In the genomic region with DNA sequence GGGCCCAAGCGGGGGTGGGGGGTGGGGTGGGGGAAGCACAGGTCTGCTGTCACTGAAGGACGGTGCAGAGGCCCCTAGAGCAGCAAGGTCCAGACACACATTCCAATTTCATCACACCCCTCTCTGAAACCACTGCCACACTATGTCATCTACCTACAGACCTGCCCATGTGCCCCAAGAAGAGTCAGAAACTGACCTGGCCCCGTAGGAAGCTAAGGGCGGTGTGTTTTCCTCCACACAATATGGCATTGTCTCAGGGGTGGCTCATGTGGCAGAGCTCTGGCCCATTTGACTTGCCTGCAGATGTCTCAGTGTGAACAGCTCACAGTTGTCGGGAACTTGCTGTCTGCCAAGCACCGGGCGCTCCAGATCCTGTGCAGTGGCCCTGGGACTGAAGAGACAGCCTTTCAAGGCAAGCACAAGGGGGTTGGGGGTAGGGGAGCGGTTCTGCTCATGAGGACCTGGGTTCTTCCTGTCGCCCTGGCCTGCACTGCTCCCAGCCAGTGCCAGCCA, we compare ENCODE assay signal across 8 mouse cellular contexts. TPM values are rescaled to one million over a fixed set of nuclear protein-coding genes. Genes with fewer than 3 reads are reported as not detected.
DNase-seq lines count a peak whose midpoint lies in the region; ATAC-seq and TF ChIP-seq lines count a peak whose summit lies in the region.

No protein-coding gene starts in this region.

- peaks cover 12% of the 10 kb centered on the region for H3K4me1 ChIP-seq in forebrain, embryonic 12.5 days
- H3K4me1 ChIP-seq in forebrain, embryonic 13.5 days = peaks cover 16% of the 10 kb centered on the region
- peaks cover 14% of the 10 kb centered on the region for H3K4me1 ChIP-seq in testis, adult 2 months (ENCODE audit: control insufficient read depth, insufficient read depth, low read length)
- peaks cover 40% of the 10 kb centered on the region for H3K4me1 ChIP-seq in hindbrain, embryonic 10.5 days (replicated peaks)
- H3K4me1 ChIP-seq in neural tube, embryonic 14.5 days (ENCODE audit: control insufficient read depth, insufficient read depth, low read length) = peaks cover 13% of the 10 kb centered on the region

- H3K4me3 ChIP-seq in forebrain, embryonic 12.5 days (replicated peaks) = no peak overlapping the region
- H3K4me3 ChIP-seq in forebrain, embryonic 13.5 days = no peak overlapping the region
- no peak overlapping the region for H3K4me3 ChIP-seq in testis, adult 2 months (ENCODE audit: control insufficient read depth, low read depth, low read length)
- H3K4me3 ChIP-seq in hindbrain, embryonic 10.5 days = no peak overlapping the region
- no peak overlapping the region for H3K4me3 ChIP-seq in neural tube, embryonic 14.5 days (ENCODE audit: low read depth, low read length)

- H3K36me3 ChIP-seq in forebrain, embryonic 12.5 days (replicated peaks) = peaks cover 6% of the 10 kb centered on the region; the same call in 1 of the 2 replicates
- H3K36me3 ChIP-seq in forebrain, embryonic 13.5 days (ENCODE audit: poor library complexity, severe bottlenecking) = peaks cover 9% of the 10 kb centered on the region
- H3K36me3 ChIP-seq in testis, adult 2 months (ENCODE audit: control insufficient read depth, insufficient read depth, low read length) = no peaks in the 10 kb centered on the region
- peaks cover 27% of the 10 kb centered on the region for H3K36me3 ChIP-seq in hindbrain, embryonic 10.5 days
- peaks cover 8% of the 10 kb centered on the region for H3K36me3 ChIP-seq in neural tube, embryonic 14.5 days (ENCODE audit: control insufficient read depth, insufficient read depth, low read length)

- TF ChIP-seq POLR2A in testis, adult 2 months (IDR thresholded peaks at IDR 0.05; ENCODE audit: control insufficient read depth, low read depth, low read length) = no peak

- H3K27me3 ChIP-seq in forebrain, embryonic 12.5 days = no peaks in the 10 kb centered on the region
- H3K27me3 ChIP-seq in forebrain, embryonic 13.5 days = no peaks in the 10 kb centered on the region
- H3K27me3 ChIP-seq in testis, adult 2 months (ENCODE audit: control insufficient read depth, insufficient read depth, low read length) = no peaks in the 10 kb centered on the region
- no peaks in the 10 kb centered on the region for H3K27me3 ChIP-seq in hindbrain, embryonic 10.5 days (ENCODE audit: insufficient read depth, poor library complexity, severe bottlenecking)
- no peaks in the 10 kb centered on the region for H3K27me3 ChIP-seq in neural tube, embryonic 14.5 days (ENCODE audit: control insufficient read depth, insufficient read depth, low read length)

- H3K27ac ChIP-seq in forebrain, embryonic 12.5 days = peak overlapping the region; percentile 13; the same call in 1 of the 2 replicates
- no peak overlapping the region; the same call in 1 of the 2 replicates for H3K27ac ChIP-seq in forebrain, embryonic 13.5 days
- H3K27ac ChIP-seq in testis, adult 2 months (ENCODE audit: control insufficient read depth, insufficient read depth, low read depth, low read length) = peak overlapping the region; percentile 50
- H3K27ac ChIP-seq in hindbrain, embryonic 10.5 days = peak overlapping the region; percentile 69
- peak overlapping the region; percentile 69 for H3K27ac ChIP-seq in neural tube, embryonic 14.5 days (ENCODE audit: low read depth, low read length)

- no peak overlapping the region for H3K4me2 ChIP-seq in forebrain, embryonic 12.5 days
- H3K4me2 ChIP-seq in forebrain, embryonic 13.5 days = no peak overlapping the region
- 0 out of 2 replicates have a peak overlapping the region, but pooled peaks have one; percentile 14 for H3K4me2 ChIP-seq in neural tube, embryonic 14.5 days (ENCODE audit: low read depth, low read length)

- 51% methylated on average over 9 of the region's 9 CpGs for WGBS in forebrain, embryonic 12.5 days
- WGBS in forebrain, embryonic 13.5 days = 49% methylated on average over 9 of the region's 9 CpGs
- WGBS in hindbrain, embryonic 10.5 days = 41% methylated on average over 9 of the region's 9 CpGs
- WGBS in neural tube, embryonic 14.5 days = 43% methylated on average over 9 of the region's 9 CpGs

- H3K9ac ChIP-seq in forebrain, embryonic 12.5 days = 0 out of 2 replicates have a peak overlapping the region, but pooled peaks have one; percentile 2
- no peak overlapping the region for H3K9ac ChIP-seq in forebrain, embryonic 13.5 days
- H3K9ac ChIP-seq in neural tube, embryonic 14.5 days (replicated peaks; ENCODE audit: low read depth, low read length) = no peak overlapping the region

- H3K9me3 ChIP-seq in forebrain, embryonic 12.5 days = no peaks in the 10 kb centered on the region
- no peaks in the 10 kb centered on the region for H3K9me3 ChIP-seq in forebrain, embryonic 13.5 days (replicated peaks)
- H3K9me3 ChIP-seq in hindbrain, embryonic 10.5 days = no peaks in the 10 kb centered on the region
- H3K9me3 ChIP-seq in neural tube, embryonic 14.5 days (ENCODE audit: control insufficient read depth, low read length) = no peaks in the 10 kb centered on the region

- no peak for TF ChIP-seq CTCF in testis, adult 2 months (IDR thresholded peaks at IDR 0.05; ENCODE audit: control insufficient read depth, insufficient read depth, insufficient replicate concordance, low read depth, low read length)

- ATAC-seq in forebrain, embryonic 12.5 days (ENCODE audit: low FRiP score) = no peak
- no peak for ATAC-seq in forebrain, embryonic 13.5 days
- 0 out of 2 replicates have a peak, but pooled peaks have one; percentile 17 for ATAC-seq in neural tube, embryonic 14.5 days (ENCODE audit: low read depth)
- ATAC-seq in megakaryocyte progenitor cell, adult 5-6 weeks (replicated peaks; ENCODE audit: poor library complexity) = no peak

- DNase-seq in testis, postnatal 14 days (ENCODE audit: low spot score) = no peak
- peak; percentile 24 for DNase-seq in hindbrain, embryonic 10.5 days (ENCODE audit: low spot score)
- DNase-seq in layer of hippocampus, postnatal 14 days (ENCODE audit: low spot score in 2 of 2) = peak; percentile 59 to 72

RNA-seq across cellular contexts. Expression of gene Errfi1, which starts 18.5 kb away (rescaled TPM):
- polyA plus RNA-seq in forebrain, embryonic 12.5 days (2016; fragmentation: Nextera tagmentation; extraction: Ambion mirVana) = 16.5 and 17.2 TPM in 2 replicates
- polyA plus RNA-seq in forebrain, embryonic 13.5 days (2015; fragmentation: Nextera tagmentation; extraction: Ambion mirVana) = 13.7 TPM in 2 replicates
- polyA plus RNA-seq in testis, adult 2 months (2012; rRNA removed) = 10.6 and 11.2 TPM in 2 replicates
- 29.7 and 32.1 TPM in 2 replicates for polyA plus RNA-seq in hindbrain, embryonic 10.5 days (2016; fragmentation: Nextera tagmentation; extraction: Ambion mirVana)
- 10 to 100 TPM; 37.1 to 38.4 TPM for total RNA-seq in layer of hippocampus, postnatal 14 days (2021)
- polyA plus RNA-seq in neural tube, embryonic 14.5 days (2014; fragmentation: Nextera tagmentation; extraction: Ambion mirVana) = 70.2 and 76.9 TPM in 2 replicates
- 0.84 and 1.2 TPM in 2 replicates for total RNA-seq in megakaryocyte progenitor cell, adult 5-6 weeks (2015)
- 0.54 and 0.61 TPM in 2 replicates for total RNA-seq in megakaryocyte progenitor cell, adult 5-6 weeks (2017)

RNA-seq across cellular contexts. Expression of gene Park7, which starts 42.0 kb away (rescaled TPM):
- polyA plus RNA-seq in forebrain, embryonic 12.5 days (2016; fragmentation: Nextera tagmentation; extraction: Ambion mirVana) = 379 and 381 TPM in 2 replicates
- polyA plus RNA-seq in forebrain, embryonic 13.5 days (2015; fragmentation: Nextera tagmentation; extraction: Ambion mirVana) = 414 and 420 TPM in 2 replicates
- 88.1 and 92.3 TPM in 2 replicates for polyA plus RNA-seq in testis, adult 2 months (2012; rRNA removed)
- polyA plus RNA-seq in hindbrain, embryonic 10.5 days (2016; fragmentation: Nextera tagmentation; extraction: Ambion mirVana) = 449 and 453 TPM in 2 replicates
- total RNA-seq in layer of hippocampus, postnatal 14 days (2021) = 100 to 1,000 TPM; 240 to 248 TPM
- 380 and 397 TPM in 2 replicates for polyA plus RNA-seq in neural tube, embryonic 14.5 days (2014; fragmentation: Nextera tagmentation; extraction: Ambion mirVana)
- 303 and 339 TPM in 2 replicates for total RNA-seq in megakaryocyte progenitor cell, adult 5-6 weeks (2015)
- 449 and 454 TPM in 2 replicates for total RNA-seq in megakaryocyte progenitor cell, adult 5-6 weeks (2017)

RNA-seq across cellular contexts. Expression of gene Tnfrsf9, which starts 42.2 kb away (rescaled TPM):
- 0.54 TPM in 1 of 2 replicates, not detected in the other for polyA plus RNA-seq in forebrain, embryonic 12.5 days (2016; fragmentation: Nextera tagmentation; extraction: Ambion mirVana)
- 0.13 and 0.16 TPM in 2 replicates for polyA plus RNA-seq in forebrain, embryonic 13.5 days (2015; fragmentation: Nextera tagmentation; extraction: Ambion mirVana)
- polyA plus RNA-seq in testis, adult 2 months (2012; rRNA removed) = 1.9 and 3.1 TPM in 2 replicates
- 0.17 and 0.57 TPM in 2 replicates for polyA plus RNA-seq in hindbrain, embryonic 10.5 days (2016; fragmentation: Nextera tagmentation; extraction: Ambion mirVana)
- under 1 TPM; 0.37 to 0.52 TPM for total RNA-seq in layer of hippocampus, postnatal 14 days (2021)
- 0.22 and 0.43 TPM in 2 replicates for polyA plus RNA-seq in neural tube, embryonic 14.5 days (2014; fragmentation: Nextera tagmentation; extraction: Ambion mirVana)
- total RNA-seq in megakaryocyte progenitor cell, adult 5-6 weeks (2015) = 0.15 TPM in 1 of 2 replicates, not detected in the other
- total RNA-seq in megakaryocyte progenitor cell, adult 5-6 weeks (2017) = not detected in 2 replicates
